Mouse (Mus musculus) limb, embryonic 14.5 days (tissue): ENCODE measurements around the gene Rilpl1. TPM values are rescaled to one million over a fixed set of nuclear protein-coding genes. Genes with fewer than 3 reads are reported as not detected.

Experiments
- ATAC-seq: fragments of 200-750 bp; cut with Nextera tagmentation; 2 replicates; pipeline ENCODE4 v1.8.0; 2017; ENCODE audit warnings: low read depth, moderate number of reproducible peaks, moderate TSS enrichment; ENCODE audit not compliant: low FRiP score
- DNase-seq: peaks from one replicate; pipeline ENCODE4 v3.0.0-alpha.2; 2015; ENCODE audit warnings: low spot score
- H3K27ac ChIP-seq: fragments of 300-500 bp; sonication (generic); replicated peaks from 2 replicates; pipeline ENCODE4 v1.5.1; 2014; ENCODE audit warnings: low read depth, mild to moderate bottlenecking, low read length, moderate library complexity, mixed read lengths
- H3K27me3 ChIP-seq: fragments of 300-500 bp; sonication (generic); 2 replicates; pipeline ENCODE4 v1.6.1; 2014; ENCODE audit warnings: low read length, mixed read lengths; ENCODE audit not compliant: control insufficient read depth, insufficient read depth
- H3K36me3 ChIP-seq: fragments of 300-500 bp; sonication (generic); 2 replicates; pipeline ENCODE4 v1.6.1; 2014; ENCODE audit warnings: mild to moderate bottlenecking, low read length, moderate library complexity, mixed read lengths; ENCODE audit not compliant: control insufficient read depth, insufficient read depth
- H3K4me1 ChIP-seq: fragments of 300-500 bp; sonication (generic); 2 replicates; pipeline ENCODE4 v1.6.1; 2014; ENCODE audit warnings: antibody characterized with exemption, low read length, mixed read lengths; ENCODE audit not compliant: control insufficient read depth, insufficient read depth
- H3K4me2 ChIP-seq: fragments of 300-500 bp; sonication (generic); replicated peaks from 2 replicates; pipeline ENCODE4 v1.6.1; 2014; ENCODE audit warnings: low read depth, mild to moderate bottlenecking, low read length, moderate library complexity; ENCODE audit not compliant: severe bottlenecking
- H3K4me3 ChIP-seq: fragments of 300-500 bp; sonication (generic); replicated peaks from 2 replicates; pipeline ENCODE4 v1.5.1; 2014; ENCODE audit warnings: low read length
- H3K9ac ChIP-seq: fragments of 300-500 bp; sonication (generic); 2 replicates; pipeline ENCODE4 v1.6.1; 2014; ENCODE audit warnings: mild to moderate bottlenecking, low read depth, low read length, moderate library complexity; ENCODE audit not compliant: severe bottlenecking
- H3K9me3 ChIP-seq: fragments of 300-500 bp; sonication (generic); 2 replicates; pipeline ENCODE4 v1.6.1; 2016; ENCODE audit warnings: low read length; ENCODE audit not compliant: control insufficient read depth
- POLR2A ChIP-seq: fragments of 200-500 bp; IDR thresholded peaks from 2 replicates; pipeline ENCODE4 v1.8.0; 2012; ENCODE audit warnings: inconsistent platforms, mild to moderate bottlenecking, moderate library complexity, borderline replicate concordance; ENCODE audit not compliant: insufficient read depth, insufficient read length; ENCODE audit errors: extremely low read depth
- WGBS: fragments of 180-500 bp; shearing (Covaris S2); extraction: QIAGEN DNeasy Blood & Tissue Kit; methylation state at CpG from one replicate; pipeline ENCODE4 v1.1.7; 2014; 5-methylcytosine and 5-hydroxymethylcytosine counted together
- polyA plus RNA-seq, 2 experiments: library from polyadenylated mRNA; depleted of rRNA in 1 of 2; stranded (reverse) in 1 of 2; unstranded in 1 of 2; fragments of >200 nt; fragmentation: Nextera tagmentation in 1 of 2; extraction: Ambion mirVana in 1 of 2; gene quantifications; 2 replicates each; pipeline versions ENCODE4 v1.2.1 to v1.2.3; 2012 to 2014

Rilpl1 gene
- polyA plus RNA-seq, 2 experiments = 22.4 to 23.2 TPM

DNA sequence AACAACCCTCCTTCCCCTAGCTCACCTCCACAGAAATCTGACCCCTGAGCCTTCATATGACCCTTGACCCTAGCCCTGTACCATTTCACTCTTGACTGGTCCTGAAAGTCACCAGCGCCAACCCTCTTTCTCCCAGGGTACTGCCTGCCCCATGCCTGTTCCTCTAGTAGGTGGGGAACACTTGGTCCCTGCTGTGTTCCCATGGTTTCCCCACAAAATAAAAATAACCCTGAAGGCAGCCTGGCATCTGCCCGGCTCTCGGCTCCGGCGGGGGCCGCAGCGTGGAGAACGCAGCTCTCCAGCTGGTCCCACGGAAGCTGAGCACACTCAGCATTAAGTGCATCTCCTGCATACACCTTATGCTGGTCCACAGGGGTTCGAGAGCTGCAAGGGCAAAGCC lies 12.5 kb downstream of the Rilpl1 start:
- no peaks in the 10 kb centered on the region for H3K9me3 ChIP-seq
- DNase-seq = no peak
- no peaks in the 10 kb centered on the region for H3K4me1 ChIP-seq
- WGBS = 88% methylated on average over 10 of the region's 10 CpGs
- H3K4me3 ChIP-seq = no peak overlapping the region
- no peak overlapping the region for H3K4me2 ChIP-seq
- no peak for ATAC-seq
- no peak for TF ChIP-seq POLR2A
- H3K27me3 ChIP-seq = no peaks in the 10 kb centered on the region
- H3K27ac ChIP-seq = no peak overlapping the region
- peaks cover 39% of the 10 kb centered on the region for H3K36me3 ChIP-seq
- H3K9ac ChIP-seq = no peak overlapping the region

DNA sequence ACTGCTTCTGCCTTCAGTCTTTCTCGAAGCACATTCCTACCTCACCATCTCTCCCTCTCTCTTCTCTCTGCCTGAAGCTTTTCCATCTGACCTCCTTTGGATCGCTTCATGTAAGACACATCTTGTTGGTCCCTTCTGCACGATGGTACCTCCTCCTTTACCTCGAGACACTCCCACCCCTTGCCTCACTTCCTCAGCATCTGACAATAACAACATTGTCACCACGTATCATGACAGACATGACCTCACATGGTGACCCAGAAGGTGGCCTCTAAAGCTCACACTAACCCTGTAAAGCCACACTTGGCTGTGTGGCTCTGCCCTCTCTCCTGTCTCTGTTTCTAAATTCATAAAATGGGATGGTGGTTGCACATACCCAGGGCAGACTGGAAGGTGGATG lies 15.4 kb downstream of the Rilpl1 start:
- Histone ChIP-seq H3K27ac (no peak overlapping the region), H3K27me3 (no peaks in the 10 kb centered on the region), H3K9ac (no peak overlapping the region), H3K4me2 (no peak overlapping the region), H3K4me3 (no peak overlapping the region), H3K4me1 (no peaks in the 10 kb centered on the region), H3K9me3 (no peaks in the 10 kb centered on the region), H3K36me3 (peaks cover 65% of the 10 kb centered on the region)
- no peak for ATAC-seq
- WGBS = 87% methylated on average over 5 of the region's 5 CpGs
- DNase-seq = no peak
- TF ChIP-seq POLR2A = no peak

DNA sequence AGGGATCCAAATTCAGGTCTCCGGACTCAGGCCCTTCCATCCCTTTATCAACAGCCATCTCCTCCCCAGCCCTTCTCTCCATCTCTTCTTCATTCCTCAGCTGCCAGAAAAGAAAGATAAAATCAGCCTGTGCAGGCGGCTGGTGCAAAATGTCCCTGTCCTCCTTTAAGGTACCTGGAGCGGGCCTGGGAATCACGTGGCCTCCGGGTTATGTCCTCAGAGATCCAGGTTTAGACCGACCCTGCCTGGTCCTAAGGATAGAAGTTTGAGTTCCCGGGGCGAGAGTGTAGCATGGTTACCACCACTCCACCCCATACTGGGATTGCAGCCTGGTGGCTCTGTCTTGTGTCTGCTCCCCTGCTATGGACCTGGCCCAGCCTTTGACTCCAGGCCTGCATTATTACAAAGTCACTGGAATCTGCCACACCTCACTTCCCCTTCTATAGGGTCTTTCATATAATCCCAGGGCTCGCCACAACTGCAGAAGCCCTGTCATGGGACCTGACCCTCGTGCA lies 20.6 kb downstream of the Rilpl1 start:
- H3K4me1 ChIP-seq = no peaks in the 10 kb centered on the region
- H3K27ac ChIP-seq = no peak overlapping the region
- H3K4me3 ChIP-seq = no peak overlapping the region
- H3K9me3 ChIP-seq = no peaks in the 10 kb centered on the region
- no peak overlapping the region for H3K4me2 ChIP-seq
- H3K9ac ChIP-seq = no peak overlapping the region
- H3K27me3 ChIP-seq = no peaks in the 10 kb centered on the region
- TF ChIP-seq POLR2A = no peak
- WGBS = 90% methylated on average over 10 of the region's 10 CpGs
- DNase-seq (no peak), ATAC-seq (no peak)
- peaks cover 79% of the 10 kb centered on the region for H3K36me3 ChIP-seq

DNA sequence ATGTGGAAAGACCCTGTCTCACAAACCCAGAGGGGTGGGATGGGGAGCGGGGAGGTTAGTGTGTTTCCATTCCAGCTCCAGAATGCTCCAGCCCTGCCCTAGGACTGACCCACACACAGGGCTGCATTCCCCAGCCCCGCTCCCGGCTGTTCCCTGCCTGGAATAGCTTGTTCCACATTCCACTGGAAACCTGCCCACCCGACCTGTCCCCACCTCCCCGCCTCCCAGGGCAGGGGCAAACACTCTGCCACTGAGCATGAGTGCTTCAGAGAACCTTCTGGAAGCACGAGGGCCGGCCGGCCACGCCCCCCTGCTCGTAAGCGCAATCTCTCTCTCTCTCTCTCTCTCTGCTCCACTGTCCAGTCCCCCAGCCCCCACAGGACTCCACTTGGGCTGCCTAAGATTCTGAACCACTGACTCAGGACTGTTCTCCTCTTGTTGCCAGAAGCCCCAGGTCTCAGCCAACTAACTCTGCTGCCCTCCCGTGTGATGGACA lies 21.4 kb downstream of the Rilpl1 start:
- 0 out of 2 replicates have a peak overlapping the region, but pooled peaks have one; percentile 12 for H3K9ac ChIP-seq
- no peaks in the 10 kb centered on the region for H3K27me3 ChIP-seq
- H3K4me3 ChIP-seq = no peak overlapping the region
- H3K4me2 ChIP-seq = no peak overlapping the region
- WGBS = 74% methylated on average over 12 of the region's 12 CpGs
- no peak for TF ChIP-seq POLR2A
- no peaks in the 10 kb centered on the region for H3K9me3 ChIP-seq
- no peak overlapping the region for H3K27ac ChIP-seq
- DNase-seq = peak; percentile 9
- peak; percentile 64 for ATAC-seq
- peaks cover 77% of the 10 kb centered on the region for H3K36me3 ChIP-seq
- no peaks in the 10 kb centered on the region for H3K4me1 ChIP-seq

DNA sequence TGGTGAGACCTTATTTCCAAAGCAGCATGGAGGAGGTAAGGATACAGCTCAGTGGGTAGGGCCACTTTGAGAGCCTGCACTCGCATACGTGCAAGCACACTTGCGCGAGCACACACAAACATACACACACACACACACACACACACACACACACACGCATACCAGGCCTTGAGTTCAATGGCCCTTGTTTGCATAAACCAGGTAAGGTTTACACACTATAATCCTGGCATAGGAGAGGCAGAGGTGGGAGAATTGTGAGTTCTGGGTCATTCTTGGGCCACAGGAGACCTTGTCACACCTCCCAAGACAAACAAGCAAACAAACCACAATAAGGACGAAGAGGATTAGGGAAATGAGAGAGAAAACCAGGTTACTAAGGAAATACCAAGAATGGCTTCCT lies 22.0 kb downstream of the Rilpl1 start:
- H3K36me3 ChIP-seq = peaks cover 76% of the 10 kb centered on the region

DNA sequence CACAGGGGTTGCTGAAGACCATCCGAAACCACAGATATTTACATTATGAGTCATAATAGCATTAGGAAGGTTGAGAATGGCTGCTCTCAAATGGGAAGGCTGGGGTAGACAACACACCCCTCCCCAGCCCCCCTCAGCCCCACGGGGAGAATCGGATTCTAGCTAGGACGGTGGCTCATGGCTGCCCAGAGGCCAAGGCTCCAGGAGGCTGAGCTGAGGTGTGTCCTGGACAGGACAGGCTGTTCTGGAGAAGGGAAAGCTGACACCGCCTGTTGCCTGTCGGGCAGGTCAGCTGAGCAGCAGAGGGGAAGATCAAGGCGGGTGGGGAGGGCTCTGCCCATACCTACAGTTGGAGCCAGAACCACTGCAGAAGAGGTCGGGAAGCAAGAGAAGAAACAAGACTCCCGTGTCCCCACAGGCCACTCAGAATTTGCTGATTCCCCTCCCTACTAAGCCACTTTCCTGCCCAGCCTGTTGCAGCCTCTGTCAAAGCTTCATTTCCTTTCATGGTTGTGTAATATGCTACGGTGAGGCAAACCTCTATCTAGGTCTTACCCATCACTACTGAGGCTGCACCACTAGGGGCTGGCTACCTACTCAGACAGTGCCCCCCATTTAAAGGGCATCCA lies 24.3 kb downstream of the Rilpl1 start:
- ATAC-seq = no peak
- Histone ChIP-seq H3K27me3 (no peaks in the 10 kb centered on the region), H3K4me2 (no peak overlapping the region), H3K9ac (no peak overlapping the region), H3K4me1 (no peaks in the 10 kb centered on the region), H3K27ac (no peak overlapping the region), H3K4me3 (no peak overlapping the region), H3K36me3 (peaks cover 76% of the 10 kb centered on the region), H3K9me3 (no peaks in the 10 kb centered on the region)
- 49% methylated on average over 10 of the region's 10 CpGs for WGBS
- no peak for DNase-seq
- no peak for TF ChIP-seq POLR2A

More for the DNA sequence above, 22.0 kb downstream of the Rilpl1 start:
- H3K9me3 ChIP-seq = no peaks in the 10 kb centered on the region
- no peak overlapping the region for H3K4me2 ChIP-seq
- no peak for TF ChIP-seq POLR2A
- no peak overlapping the region for H3K4me3 ChIP-seq
- H3K9ac ChIP-seq = no peak overlapping the region
- WGBS = 98% methylated on average over 6 of the region's 6 CpGs
- H3K27ac ChIP-seq = no peak overlapping the region
- no peak for ATAC-seq
- no peaks in the 10 kb centered on the region for H3K27me3 ChIP-seq
- no peak for DNase-seq
- H3K4me1 ChIP-seq = no peaks in the 10 kb centered on the region
